8 mouse cellular contexts compared by ENCODE assay signal in genomic region chrX:103991702-103992101, GRCm38 (mm10). TPM values are rescaled to one million over a fixed set of nuclear protein-coding genes. Genes with fewer than 3 reads are reported as not detected.
DNase-seq lines count a peak whose midpoint lies in the region; ATAC-seq and TF ChIP-seq lines count a peak whose summit lies in the region.

No protein-coding gene starts in this region.

- H3K9ac ChIP-seq in midbrain, embryonic 11.5 days (ENCODE audit: low read length) = no peak overlapping the region

- WGBS in cerebellum, adult 2 months = 34% methylated on average over 10 of the region's 10 CpGs
- WGBS in midbrain, embryonic 10.5 days = 44% methylated on average over 10 of the region's 10 CpGs
- 39% methylated on average over 10 of the region's 10 CpGs for WGBS in midbrain, embryonic 11.5 days
- 27% methylated on average over 10 of the region's 10 CpGs for WGBS in small intestine, adult 2 months

- no peak for TF ChIP-seq CTCF in cerebellum, adult 2 months (IDR thresholded peaks at IDR 0.05; ENCODE audit: borderline replicate concordance, insufficient read depth, low read depth, low read length)
- TF ChIP-seq CTCF in small intestine, adult 2 months (IDR thresholded peaks at IDR 0.05; ENCODE audit: extremely low read depth, insufficient read length, insufficient replicate concordance, low read depth, low read length) = peak; percentile 41; the same call in 1 of the 2 replicates

- H3K27ac ChIP-seq in cerebellum, adult 2 months (ENCODE audit: insufficient read depth, low read length) = no peak overlapping the region
- H3K27ac ChIP-seq in midbrain, embryonic 10.5 days (replicated peaks) = no peak overlapping the region
- no peak overlapping the region for H3K27ac ChIP-seq in midbrain, embryonic 11.5 days (ENCODE audit: low read depth, low read length)
- no peak overlapping the region for H3K27ac ChIP-seq in small intestine, adult 2 months (ENCODE audit: insufficient read depth, low read depth, low read length)

- H3K9me3 ChIP-seq in midbrain, embryonic 10.5 days (replicated peaks) = no peaks in the 10 kb centered on the region
- no peaks in the 10 kb centered on the region for H3K9me3 ChIP-seq in midbrain, embryonic 11.5 days (ENCODE audit: control insufficient read depth, low read length)

- no peak overlapping the region for H3K4me3 ChIP-seq in cerebellum, adult 2 months (replicated peaks; ENCODE audit: insufficient read depth, low read depth, low read length)
- H3K4me3 ChIP-seq in midbrain, embryonic 10.5 days = no peak overlapping the region
- H3K4me3 ChIP-seq in midbrain, embryonic 11.5 days (ENCODE audit: low read depth, low read length) = no peak overlapping the region
- no peak overlapping the region for H3K4me3 ChIP-seq in small intestine, adult 2 months (ENCODE audit: low read depth, low read length)

- no peak overlapping the region for H3K4me2 ChIP-seq in midbrain, embryonic 11.5 days

- H3K36me3 ChIP-seq in midbrain, embryonic 10.5 days = no peaks in the 10 kb centered on the region
- no peaks in the 10 kb centered on the region for H3K36me3 ChIP-seq in midbrain, embryonic 11.5 days (ENCODE audit: control insufficient read depth, insufficient read depth, low read length)
- no peaks in the 10 kb centered on the region for H3K36me3 ChIP-seq in small intestine, adult 2 months (ENCODE audit: control insufficient read depth, insufficient read depth, low read length)

- H3K4me1 ChIP-seq in cerebellum, adult 2 months (ENCODE audit: control insufficient read depth, insufficient read depth, low read length) = no peaks in the 10 kb centered on the region
- H3K4me1 ChIP-seq in midbrain, embryonic 10.5 days = peaks cover 5% of the 10 kb centered on the region; the same call in 1 of the 2 replicates
- H3K4me1 ChIP-seq in midbrain, embryonic 11.5 days (ENCODE audit: control insufficient read depth, insufficient read depth, low read length) = no peaks in the 10 kb centered on the region
- H3K4me1 ChIP-seq in small intestine, adult 2 months (ENCODE audit: control insufficient read depth, insufficient read depth, insufficient read length, low read length) = peaks cover 2% of the 10 kb centered on the region; the same call in 1 of the 2 replicates

- TF ChIP-seq POLR2A in cerebellum, adult 2 months (IDR thresholded peaks at IDR 0.05; ENCODE audit: borderline replicate concordance, insufficient read depth, low read length) = no peak
- no peak for TF ChIP-seq POLR2A in small intestine, adult 2 months (IDR thresholded peaks at IDR 0.05; ENCODE audit: low read depth, low read length)

- H3K27me3 ChIP-seq in cerebellum, adult 2 months (ENCODE audit: control insufficient read depth, insufficient read depth, low read length) = no peaks in the 10 kb centered on the region
- peaks cover 87% of the 10 kb centered on the region for H3K27me3 ChIP-seq in midbrain, embryonic 10.5 days (ENCODE audit: low read depth, poor library complexity, severe bottlenecking)
- peaks cover 22% of the 10 kb centered on the region; the same call in 1 of the 2 replicates for H3K27me3 ChIP-seq in midbrain, embryonic 11.5 days (ENCODE audit: control insufficient read depth, insufficient read depth, low read length)
- no peaks in the 10 kb centered on the region for H3K27me3 ChIP-seq in small intestine, adult 2 months (ENCODE audit: control insufficient read depth, insufficient read depth, low read length)

- ATAC-seq in midbrain, embryonic 11.5 days (ENCODE audit: low FRiP score) = no peak

- DNase-seq in cerebellum, postnatal 10 days = peak; percentile 15 to 27
- DNase-seq in cerebellum, adult 2 months = no peak
- DNase-seq in midbrain, embryonic 10.5 days (ENCODE audit: low spot score) = peak; percentile 16
- no peak for DNase-seq in midbrain, embryonic 11.5 days (ENCODE audit: low spot score, missing footprints)
- DNase-seq in kidney, postnatal 10 days = peak; percentile 49
- DNase-seq in right cerebral cortex, adult 2 months (ENCODE audit: low spot score in 2 of 2) = no peak
- no peak for DNase-seq in spleen, postnatal 14 days (ENCODE audit: low spot score in 2 of 2)

RNA-seq across cellular contexts. Expression of gene Rlim, which starts 10.6 kb away (rescaled TPM):
- 20.1 and 20.7 TPM in 2 replicates for polyA plus RNA-seq in cerebellum, adult 2 months (2012; rRNA removed)
- 31.0 and 36.0 TPM in 2 replicates for polyA plus RNA-seq in midbrain, embryonic 10.5 days (2016; fragmentation: Nextera tagmentation; extraction: Ambion mirVana)
- 37.7 and 43.1 TPM in 2 replicates for polyA plus RNA-seq in midbrain, embryonic 11.5 days (2014; fragmentation: Nextera tagmentation; extraction: Ambion mirVana)
- 0.43 and 1.4 TPM in 2 replicates for polyA plus RNA-seq in small intestine, adult 2 months (2012; rRNA removed)

Comparison
In these comparisons a context has a peak if more than half of its experiments do, and no peak if none do; other contexts are left out.
1. DNase-seq: peak in cerebellum, postnatal 10 days (2 of 2), midbrain, embryonic 10.5 days (single experiment) and kidney, postnatal 10 days (single experiment); none in cerebellum, adult 2 months (0 of 2), midbrain, embryonic 11.5 days (single experiment), right cerebral cortex, adult 2 months (0 of 2) and spleen, postnatal 14 days (0 of 2).